Mouse (Mus musculus): ENCODE measurements around the gene Obsl1. TPM values are rescaled to one million over a fixed set of nuclear protein-coding genes. Genes with fewer than 3 reads are reported as not detected.

Obsl1 gene
- polyA plus RNA-seq, 2 experiments from 2014 or later, result not detected

- no peak for ATAC-seq
Measured at GRCm38 (mm10) chr1:75451900-75452299, 54.4 kb downstream of the Obsl1 start.

DNA sequence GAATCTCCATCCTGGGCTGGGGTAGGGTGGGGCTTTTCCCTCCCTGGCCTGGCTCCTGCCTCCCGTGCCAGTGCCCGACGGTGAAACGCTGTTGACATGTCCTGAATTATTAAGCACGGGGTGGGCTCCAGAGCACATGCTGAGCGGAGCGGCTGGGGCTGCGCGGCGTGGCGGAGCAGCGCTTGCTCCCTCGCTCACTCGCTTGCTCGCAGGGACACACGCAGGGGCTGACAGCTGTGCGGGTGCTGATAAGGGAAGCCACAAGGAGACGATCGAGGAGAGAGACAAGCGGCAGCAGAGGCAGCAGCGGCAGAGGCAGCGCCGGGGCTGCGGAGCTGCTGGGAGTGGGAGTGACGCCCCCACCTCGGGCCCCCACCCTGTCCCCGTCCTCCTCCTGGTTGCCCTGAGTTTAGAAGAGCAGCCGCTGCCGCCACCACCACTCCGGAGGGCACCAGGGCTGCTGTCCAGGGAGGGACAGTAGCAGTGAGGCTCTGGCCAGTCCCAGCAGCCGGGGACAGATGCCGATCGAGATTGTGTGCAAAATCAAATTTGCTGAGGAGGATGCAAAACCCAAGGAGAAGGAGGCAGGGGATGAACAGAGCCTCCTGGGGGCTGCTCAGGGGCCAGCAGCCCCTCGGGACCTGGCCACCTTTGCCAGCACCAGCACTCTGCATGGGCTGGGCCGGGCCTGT lies 55.8 kb downstream of the Obsl1 start, which contains the start of gene Asic4:
Gene Asic4 (plus strand): TSS at position 123 of the 692 bp plus-strand sequence.
- ATAC-seq, result no peak

DNA sequence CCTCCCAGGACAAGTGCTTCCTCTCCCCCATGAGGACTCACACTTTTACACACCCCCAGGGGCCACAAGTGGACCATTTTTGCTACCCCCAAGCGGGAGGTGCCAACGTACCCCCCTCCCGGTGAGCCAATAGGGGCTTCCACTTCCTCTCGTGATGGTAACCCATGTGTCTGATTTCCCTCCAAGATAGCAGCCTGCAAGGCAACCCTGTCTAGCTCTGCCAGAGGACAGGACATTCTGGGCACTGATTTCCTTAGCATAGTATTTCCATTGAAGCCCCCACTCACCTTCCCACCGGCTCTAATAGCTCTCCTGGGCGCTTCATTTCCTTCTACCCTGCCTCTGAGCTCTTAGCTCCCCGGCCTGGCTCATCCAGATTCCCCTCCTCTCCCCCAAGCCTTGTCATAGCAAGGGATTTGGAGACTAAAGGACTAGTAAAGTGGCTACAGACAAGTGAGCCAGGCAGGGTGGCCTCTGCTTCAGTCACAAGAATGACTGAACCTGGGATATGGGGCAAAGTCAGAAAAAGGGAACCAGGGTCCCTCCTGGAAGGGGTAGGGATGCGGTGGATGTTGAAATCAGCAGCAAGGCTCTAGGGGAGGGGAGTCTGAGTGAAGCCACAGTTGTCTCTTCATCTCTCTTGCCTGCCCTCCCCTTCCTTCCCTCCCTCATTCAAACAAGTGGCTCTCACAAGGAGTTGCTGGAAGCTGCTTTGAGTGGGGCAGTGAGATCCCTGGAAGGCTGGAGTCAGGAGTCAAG lies 56.7 kb downstream of the Obsl1 start:
- no peak for ATAC-seq

GRCm38 (mm10) chr1:75448937-75449336 lies 57.3 kb downstream of the Obsl1 start:
- ATAC-seq, result no peak

DNA sequence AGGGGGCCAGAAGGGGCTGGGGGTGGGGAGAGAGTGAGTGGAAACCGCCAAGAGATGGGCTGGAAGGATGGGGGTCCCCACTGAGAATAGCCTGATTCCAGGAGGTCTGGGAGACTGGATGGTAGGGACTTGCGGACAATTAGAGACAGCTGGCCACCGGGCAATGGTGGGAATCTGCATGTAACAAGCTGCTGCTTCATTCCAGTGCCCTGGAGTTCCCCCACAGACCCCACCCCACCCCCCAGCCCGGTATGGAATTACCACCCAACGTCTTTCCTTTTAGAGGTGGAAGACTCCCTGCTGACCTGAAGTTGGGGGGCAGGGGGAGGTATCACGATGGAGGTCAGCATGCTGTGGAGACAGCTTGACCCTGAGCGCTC lies 58.2 kb downstream of the Obsl1 start:
- ATAC-seq, result no peak

DNA sequence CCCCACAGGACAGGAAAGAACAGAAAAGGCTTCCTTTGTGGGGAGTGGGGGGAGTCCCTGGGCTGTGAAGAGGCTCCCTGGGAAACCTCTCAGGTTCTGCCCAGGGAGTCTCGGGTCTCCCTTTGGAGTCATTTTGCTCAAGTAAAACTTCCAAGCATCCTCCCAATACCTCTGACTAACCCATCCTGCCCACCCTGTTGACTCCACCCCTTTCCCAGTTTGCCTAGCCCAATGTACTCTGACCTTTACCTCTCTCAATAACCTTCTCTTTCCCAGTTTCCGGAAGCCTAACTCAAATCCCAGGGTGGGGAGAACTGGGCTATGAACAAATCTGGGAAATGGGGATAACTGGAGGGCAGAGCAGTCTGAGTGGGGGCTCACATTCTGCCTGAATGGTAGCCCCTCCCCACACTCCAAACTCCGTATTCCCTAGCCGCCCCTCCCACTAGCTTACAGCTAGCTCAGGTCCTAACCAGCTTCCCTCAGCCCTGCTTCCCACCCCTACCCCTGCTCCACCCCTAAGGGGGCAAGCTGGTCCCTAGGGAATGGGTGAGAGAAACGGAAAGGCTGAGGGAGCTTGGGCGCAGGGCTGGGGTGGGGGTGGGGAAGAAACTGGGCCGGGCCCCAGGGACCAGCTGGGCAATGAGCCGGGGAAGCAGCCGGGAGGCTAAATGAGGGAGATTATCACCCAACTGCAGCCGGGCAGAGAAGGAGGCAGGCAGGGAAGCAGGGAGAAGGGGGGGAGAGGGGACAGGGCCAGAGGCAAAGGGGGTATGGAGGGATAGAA lies 58.8 kb downstream of the Obsl1 start:
- no peak for ATAC-seq

DNA sequence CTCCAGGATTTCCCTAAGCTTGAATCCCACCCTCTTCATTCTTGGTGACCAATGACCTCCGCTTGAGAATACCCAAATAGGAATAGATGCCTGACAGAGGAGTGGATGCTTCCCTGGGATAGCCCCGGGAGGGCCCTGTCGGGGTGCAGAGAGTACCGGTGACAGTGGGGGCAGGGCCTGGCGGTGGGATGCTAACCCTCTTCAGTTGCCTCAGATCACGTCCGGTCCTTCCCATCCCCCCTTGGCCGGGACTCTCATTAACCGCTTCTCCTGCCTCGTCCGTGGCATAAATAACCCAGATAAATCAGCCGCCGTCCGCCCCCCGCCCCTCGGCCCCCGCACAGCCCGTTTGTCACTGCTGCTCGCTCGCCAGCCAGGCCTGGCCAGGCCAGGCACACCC lies 59.6 kb downstream of the Obsl1 start:
- ATAC-seq, result no peak

GRCm38 (mm10) chr1:75445751-75446611 lies 60.3 kb downstream of the Obsl1 start:
- ATAC-seq, result peak; percentile 87

GRCm38 (mm10) chr1:75445141-75445701 lies 61.0 kb downstream of the Obsl1 start:
- ATAC-seq, result peak; percentile 26

DNA sequence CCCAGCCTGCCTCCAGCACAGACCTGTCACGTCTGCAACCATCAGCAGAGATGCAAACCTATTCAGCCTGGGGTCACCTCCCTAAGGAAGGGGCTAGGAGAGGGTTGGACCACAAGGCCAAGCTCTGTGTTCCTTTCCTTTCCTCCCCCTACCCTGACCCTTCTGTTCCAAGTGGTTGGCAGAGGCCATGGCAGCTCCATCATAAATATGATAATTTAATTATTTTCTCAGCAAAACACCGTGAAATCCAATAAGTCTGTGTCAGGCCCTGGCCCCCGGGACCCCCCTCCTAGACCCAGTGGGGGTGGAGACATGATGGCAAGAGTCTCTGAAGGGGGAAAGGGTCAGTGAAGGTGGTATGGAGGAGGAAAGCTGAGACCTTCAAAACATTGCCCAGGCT lies 62.0 kb downstream of the Obsl1 start:
- ATAC-seq, result no peak

DNA sequence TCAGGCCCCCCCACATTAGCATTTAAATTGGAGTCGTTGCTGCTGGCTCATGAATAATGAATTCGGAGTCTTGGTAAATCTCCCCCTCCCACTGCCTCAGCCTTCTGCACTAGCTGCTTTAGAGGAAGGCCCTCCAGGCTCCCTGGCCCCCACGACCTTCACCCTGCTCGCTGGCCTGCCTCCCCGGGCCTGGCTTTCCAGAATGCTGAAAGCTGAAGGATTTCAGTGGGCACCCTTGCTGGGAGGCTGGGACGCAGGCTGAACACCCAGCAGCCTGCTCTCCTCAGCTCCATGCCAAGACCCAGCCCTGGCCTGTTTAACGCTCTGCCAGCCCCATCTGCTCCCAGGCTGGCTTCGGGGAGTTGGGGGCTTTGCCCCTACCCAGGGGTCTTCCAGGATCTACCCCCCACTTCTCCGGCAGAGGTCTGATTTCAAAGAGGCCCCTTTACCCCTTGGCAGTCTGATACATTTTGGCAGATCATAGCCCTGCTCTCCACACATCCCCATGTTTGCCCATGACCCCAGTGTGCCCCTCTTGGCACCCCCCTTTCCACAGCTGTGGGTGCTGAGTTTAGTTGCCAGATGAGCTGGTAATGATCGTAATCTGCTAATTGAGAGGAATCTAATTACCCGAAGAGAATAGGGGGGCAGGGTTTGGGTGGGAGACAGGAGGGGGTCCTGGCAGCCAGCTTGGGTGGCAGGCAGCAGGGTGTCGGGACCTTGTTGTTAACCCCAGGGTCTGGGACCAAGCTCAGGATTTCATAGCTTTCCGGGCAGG lies 62.8 kb downstream of the Obsl1 start:
- no peak for ATAC-seq

- ATAC-seq, result no peak
Measured at GRCm38 (mm10) chr1:75442811-75443210, 63.4 kb downstream of the Obsl1 start.

DNA sequence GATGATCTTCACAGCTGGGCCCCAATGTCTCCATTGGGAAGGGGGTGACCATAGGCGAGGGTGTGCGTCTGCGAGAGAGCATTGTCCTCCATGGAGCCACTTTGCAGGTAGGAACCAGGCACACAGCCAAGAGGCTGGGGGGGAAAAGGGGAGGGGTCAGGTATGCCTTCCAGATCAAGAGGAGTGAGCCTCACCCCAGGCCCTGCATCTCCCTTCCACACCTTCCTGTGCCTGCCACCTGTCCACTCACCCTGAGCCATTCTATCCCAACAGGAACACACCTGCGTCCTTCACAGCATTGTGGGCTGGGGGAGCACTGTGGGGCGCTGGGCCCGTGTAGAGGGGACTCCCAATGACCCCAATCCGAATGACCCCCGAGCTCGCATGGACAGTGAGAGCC lies 64.1 kb downstream of the Obsl1 start:
- ATAC-seq, result no peak

GRCm38 (mm10) chr1:75441471-75441996 lies 64.7 kb downstream of the Obsl1 start:
- ATAC-seq, result no peak

- no peak for ATAC-seq
Measured at GRCm38 (mm10) chr1:75440661-75441060, 65.6 kb downstream of the Obsl1 start.

DNA sequence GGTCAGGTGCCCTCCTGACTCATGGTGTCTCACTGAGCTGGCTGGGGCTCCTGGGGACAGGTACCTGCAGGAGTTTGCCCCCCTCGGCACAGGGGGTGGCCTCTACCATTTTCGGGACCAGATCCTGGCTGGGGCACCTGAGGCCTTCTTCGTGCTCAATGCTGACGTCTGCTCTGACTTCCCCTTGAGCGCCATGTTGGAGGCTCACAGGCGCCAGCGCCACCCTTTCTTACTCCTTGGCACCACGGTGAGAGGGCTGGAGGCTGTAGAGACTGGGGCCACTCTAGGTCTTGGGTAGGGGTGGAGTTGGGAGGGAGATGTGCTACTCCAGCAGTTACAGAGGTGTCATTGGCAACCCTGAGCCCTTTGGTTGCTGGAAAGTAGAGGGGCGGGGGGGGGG lies 67.5 kb downstream of the Obsl1 start:
- no peak for ATAC-seq

DNA sequence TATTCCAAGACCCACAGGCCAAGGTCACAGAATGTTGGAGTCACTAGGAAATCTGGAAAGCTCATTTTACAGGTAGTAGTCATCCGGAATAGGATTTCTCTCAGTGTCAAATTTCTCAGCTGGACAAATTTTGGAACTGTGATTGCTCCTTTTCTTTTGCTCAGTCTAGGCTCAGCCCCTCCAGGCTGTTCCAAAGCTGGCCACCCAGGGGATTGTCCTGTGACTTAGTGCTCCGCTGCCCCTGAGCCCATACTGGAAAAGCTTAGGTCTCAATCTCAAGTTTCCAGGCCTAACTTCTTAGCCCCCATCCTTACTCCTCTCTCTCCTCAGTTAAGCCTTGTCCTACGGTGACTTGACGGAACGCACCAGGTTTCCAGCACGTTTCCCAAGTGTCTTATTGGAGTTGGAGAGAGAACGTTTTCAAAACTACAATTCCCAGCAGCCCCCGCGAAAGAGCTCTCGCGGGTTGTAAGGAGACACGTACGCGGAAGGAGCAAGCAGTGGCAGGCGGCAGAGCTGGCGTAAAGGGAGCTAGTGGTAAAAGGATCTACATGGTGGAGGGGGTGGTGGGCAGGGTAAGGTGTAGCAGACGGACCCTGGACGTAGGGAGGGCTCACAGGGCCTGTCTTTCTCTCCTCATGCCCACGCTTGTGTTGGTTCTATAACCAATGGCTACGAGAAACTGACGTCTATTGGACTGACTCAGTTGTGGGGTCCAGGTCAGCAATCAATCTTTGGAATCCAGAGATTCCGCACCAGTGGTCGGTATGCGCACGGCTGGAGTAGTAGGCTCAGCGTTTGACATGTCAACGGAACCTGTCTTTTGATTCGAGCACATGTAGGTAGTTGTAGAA lies 70.5 kb downstream of the Obsl1 start, which contains the start of gene Gmppa:
Gene Gmppa (plus strand): TSS at position 456 of the 854 bp plus-strand sequence.
- peak; percentile 100 for ATAC-seq
